Mouse (Mus musculus): Measurements from ENCODE around the gene Cttnbp2nl.

The Cttnbp2nl gene

GRCm38 (mm10) chr3:105059911-105060310, 7.0 kb upstream of the Cttnbp2nl start:
- intact Hi-C loops (cut with DNase I), result loop anchor here (1.0 to 5.0 kb wide), 3 partner anchors 68 to 288 kb away; partner anchors contain the start of gene Rhoc

GRCm38 (mm10) chr3:105058627-105059513, 5.9 kb upstream of the Cttnbp2nl start:
- intact Hi-C loops (cut with DNase I), result loop anchor here (1.0 to 5.0 kb wide), 3 partner anchors 67 to 287 kb away; partner anchors contain the start of gene Rhoc

GRCm38 (mm10) chr3:105055666-105056065, 2.7 kb upstream of the Cttnbp2nl start:
- intact Hi-C loops (cut with DNase I), result loop anchor here (5.0 kb wide), 2 partner anchors 268 to 283 kb away; partner anchors contain the start of gene Rhoc

GRCm38 (mm10) chr3:105054952-105055351, 2.0 kb upstream of the Cttnbp2nl start:
- intact Hi-C loops (cut with DNase I), result loop anchor here (5.0 kb wide), 2 partner anchors 268 to 283 kb away; partner anchors contain the start of gene Rhoc

- intact Hi-C loops (cut with DNase I), result no loop called here
These were observed 704 bp upstream of the Cttnbp2nl start for GRCm38 (mm10) chr3:105053698-105054001.

- intact Hi-C loops (cut with DNase I), result no loop called here
These were observed 592 bp downstream of the Cttnbp2nl start for GRCm38 (mm10) chr3:105052171-105052936.

- intact Hi-C loops (cut with DNase I), result no loop called here
These were observed 1.8 kb downstream of the Cttnbp2nl start for GRCm38 (mm10) chr3:105051103-105051502.

- intact Hi-C loops (cut with DNase I), result no loop called here
These were observed 3.1 kb downstream of the Cttnbp2nl start for GRCm38 (mm10) chr3:105049848-105050247.

- intact Hi-C loops (cut with DNase I), result no loop called here
These were observed 5.3 kb downstream of the Cttnbp2nl start for GRCm38 (mm10) chr3:105047616-105048015.

- intact Hi-C loops (cut with DNase I), result no loop called here
These were observed 6.1 kb downstream of the Cttnbp2nl start for GRCm38 (mm10) chr3:105046870-105047269.

GRCm38 (mm10) chr3:105043746-105044145, 9.2 kb downstream of the Cttnbp2nl start:
- intact Hi-C loops (cut with DNase I), result no loop called here

- intact Hi-C loops (cut with DNase I), result no loop called here
These were observed 11.8 kb downstream of the Cttnbp2nl start for GRCm38 (mm10) chr3:105040983-105041625.

GRCm38 (mm10) chr3:105040002-105040401, 12.9 kb downstream of the Cttnbp2nl start:
- intact Hi-C loops (cut with DNase I), result no loop called here

- intact Hi-C loops (cut with DNase I), result no loop called here
These were observed 15.6 kb downstream of the Cttnbp2nl start for GRCm38 (mm10) chr3:105037240-105037770.

- intact Hi-C loops (cut with DNase I), result no loop called here
These were observed 16.6 kb downstream of the Cttnbp2nl start for GRCm38 (mm10) chr3:105036281-105036847.

GRCm38 (mm10) chr3:105023371-105024005, 29.5 kb downstream of the Cttnbp2nl start:
- intact Hi-C loops (cut with DNase I), result no loop called here

- intact Hi-C loops (cut with DNase I), result no loop called here
These were observed 32.9 kb downstream of the Cttnbp2nl start for GRCm38 (mm10) chr3:105019826-105020692.

- intact Hi-C loops (cut with DNase I), result no loop called here
These were observed 34.2 kb downstream of the Cttnbp2nl start for GRCm38 (mm10) chr3:105018783-105019105.

GRCm38 (mm10) chr3:105018085-105018782, 34.7 kb downstream of the Cttnbp2nl start:
- intact Hi-C loops (cut with DNase I), result no loop called here

Measured in adrenal gland (tissue).